Mouse (Mus musculus) B cell, adult 2 months (primary cell): ENCODE measurements around the gene Stac3.

ENCODE experiments used
- DNase-seq, 2 experiments: peaks; one replicate each; pipeline ENCODE4 v3.0.0; 2022

Gene Stac3

GRCm38 (mm10) chr10:127509837-127510701 is 8.6 kb downstream of the Stac3 start:
- no peak for DNase-seq

GRCm38 (mm10) chr10:127510895-127511617 is 9.6 kb downstream of the Stac3 start:
- DNase-seq, result peak in 1 of 2 experiments; percentile 28

GRCm38 (mm10) chr10:127511634-127512306 is 10.3 kb downstream of the Stac3 start:
- peak; percentile 70 to 73 for DNase-seq

- no peak for DNase-seq
Observed at GRCm38 (mm10) chr10:127512307-127512666, 10.8 kb downstream of the Stac3 start.

GRCm38 (mm10) chr10:127512813-127513212 is 11.3 kb downstream of the Stac3 start:
- peak; percentile 97 to 98 for DNase-seq

- DNase-seq, result peak in 1 of 2 experiments; percentile 24
Observed at GRCm38 (mm10) chr10:127513501-127514091, 12.1 kb downstream of the Stac3 start.

- peak in 1 of 2 experiments; percentile 18 for DNase-seq
Observed at GRCm38 (mm10) chr10:127514111-127514698, 12.7 kb downstream of the Stac3 start.

GRCm38 (mm10) chr10:127514764-127515163 is 13.3 kb downstream of the Stac3 start, which contains the start of gene Ndufa4l2:
Ndufa4l2 (plus strand) TSS chr10:127514967.
- DNase-seq, result no peak

GRCm38 (mm10) chr10:127515271-127515982 is 13.9 kb downstream of the Stac3 start:
- no peak for DNase-seq

GRCm38 (mm10) chr10:127515983-127516459 is 14.5 kb downstream of the Stac3 start:
- no peak for DNase-seq

- DNase-seq, result no peak
Observed at GRCm38 (mm10) chr10:127516576-127517260, 15.2 kb downstream of the Stac3 start.

GRCm38 (mm10) chr10:127517941-127518340 is 16.5 kb downstream of the Stac3 start:
- DNase-seq, result no peak

GRCm38 (mm10) chr10:127519041-127519701 is 17.7 kb downstream of the Stac3 start:
- no peak for DNase-seq

GRCm38 (mm10) chr10:127519903-127520713 is 18.6 kb downstream of the Stac3 start:
- DNase-seq, result no peak

- no peak for DNase-seq
Observed at GRCm38 (mm10) chr10:127520714-127521357, 19.4 kb downstream of the Stac3 start.

GRCm38 (mm10) chr10:127521611-127522080 is 20.2 kb downstream of the Stac3 start:
- DNase-seq, result peak in 1 of 2 experiments; percentile 21

- DNase-seq, result peak; percentile 82
Observed at GRCm38 (mm10) chr10:127522088-127522581, 20.6 kb downstream of the Stac3 start, which contains the start of gene Shmt2. Shmt2 (minus strand) TSS chr10:127522444.

GRCm38 (mm10) chr10:127524646-127525255 is 23.3 kb downstream of the Stac3 start:
- DNase-seq, result no peak
